Mouse (Mus musculus): Measurements from ENCODE around the gene Pde4d. TPM values are rescaled to one million over a fixed set of nuclear protein-coding genes. Genes with fewer than 3 reads are reported as not detected.

Gene Pde4d
- total and polyA plus RNA-seq, 3 experiments, result 18.5 to 18.8 TPM; not detected in 1

GRCm38 (mm10) chr13:109211471-109211870 lies 761.7 kb downstream of the Pde4d start:
- peak overlapping the region; percentile 42 to 67 for H3K4me3 ChIP-seq (ENCODE audit: control insufficient read depth in 1 of 2, insufficient read depth in 1 of 2, low read depth in 2 of 2, low read length in 2 of 2)

GRCm38 (mm10) chr13:109211941-109212487 lies 762.3 kb downstream of the Pde4d start:
- Histone ChIP-seq H3K79me2 (ENCODE audit: control insufficient read depth, insufficient read depth, low read length, poor library complexity) (no peaks in the 10 kb centered on the region), H3K27ac (ENCODE audit: control insufficient read depth, low read depth, low read length) (no peak overlapping the region), H3K9ac (ENCODE audit: control insufficient read depth, low read depth, low read length, poor library complexity, severe bottlenecking) (peak overlapping the region; percentile 13; the same call in 1 of the 2 replicates), H3K4me3 (ENCODE audit: control insufficient read depth in 1 of 2, insufficient read depth in 1 of 2, low read depth in 2 of 2, low read length in 2 of 2) (peak overlapping the region; percentile 42 to 67), H3K36me3 (ENCODE audit: control insufficient read depth in 1 of 2, insufficient read depth in 2 of 2, low read length in 2 of 2) (no peaks in the 10 kb centered on the region), H3K4me1 (ENCODE audit: control insufficient read depth in 1 of 2, insufficient read depth in 2 of 2, low read length in 2 of 2) (no peaks in the 10 kb centered on the region), H3K27me3 (ENCODE audit: control insufficient read depth in 1 of 2, insufficient read depth in 2 of 2, low read length in 2 of 2) (peaks cover 0 to 8% of the 10 kb centered on the region in 2 experiments; a peak in 1 of 4 replicates), H3K9me3 (replicated peaks; ENCODE audit: insufficient read depth, low read length) (no peaks in the 10 kb centered on the region)
- peak; percentile 20 for DNase-seq (ENCODE audit: low read depth, low spot score)
- TF ChIP-seq CTCF (IDR thresholded peaks at IDR 0.05 in 2 of 3, conservative IDR thresholded peaks at IDR 0.05 in 1 of 3; ENCODE audit: control insufficient read depth in 1 of 3, insufficient read depth in 1 of 3, low read depth in 2 of 3, low read length in 3 of 3, poor library complexity in 1 of 3, severe bottlenecking in 1 of 3) (no peak), NRF1 (IDR thresholded peaks at IDR 0.05; ENCODE audit: insufficient read depth, low read depth, low read length, poor library complexity, severe bottlenecking) (no peak), UBTF (IDR thresholded peaks at IDR 0.05; ENCODE audit: borderline replicate concordance, insufficient read depth, low read depth, low read length) (no peak), EP300 (IDR thresholded peaks at IDR 0.05; ENCODE audit: low read depth in 1 of 2, low read length in 2 of 2) (no peak), NELFE (IDR thresholded peaks at IDR 0.05; ENCODE audit: low read depth, low read length) (no peak), MXI1 (IDR thresholded peaks at IDR 0.05; ENCODE audit: low read depth, low read length) (no peak), SMC3 (IDR thresholded peaks at IDR 0.05; ENCODE audit: low read depth, low read length) (no peak), RAD21 (IDR thresholded peaks at IDR 0.05; ENCODE audit: low read depth, low read length) (no peak), ZNF384 (IDR thresholded peaks at IDR 0.05; ENCODE audit: low read depth, low read length) (no peak), TCF12 (IDR thresholded peaks at IDR 0.05; ENCODE audit: low read depth, low read length) (no peak), MAZ (IDR thresholded peaks at IDR 0.05; ENCODE audit: low read depth, low read length) (no peak), HCFC1 (IDR thresholded peaks at IDR 0.05; ENCODE audit: low read depth, low read length) (no peak), GABPA (IDR thresholded peaks at IDR 0.05; ENCODE audit: low read depth, low read length) (no peak), MYC (IDR thresholded peaks at IDR 0.05; ENCODE audit: low read depth, low read length) (no peak), ZMIZ1 (IDR thresholded peaks at IDR 0.05; ENCODE audit: low read depth, low read length) (no peak), SIN3A (IDR thresholded peaks at IDR 0.05; ENCODE audit: low read length) (no peak), TAL1 (IDR thresholded peaks at IDR 0.05; ENCODE audit: low read length) (no peak), BHLHE40 (IDR thresholded peaks at IDR 0.05; ENCODE audit: borderline replicate concordance, low read depth, low read length) (no peak), POLR2AphosphoS5 (IDR thresholded peaks at IDR 0.05; ENCODE audit: borderline replicate concordance, low read depth, low read length) (no peak)

More at GRCm38 (mm10) chr13:109211471-109211870, 761.7 kb downstream of the Pde4d start:
- peak; percentile 19 for DNase-seq (ENCODE audit: low read depth, low spot score)
- Histone ChIP-seq H3K4me1 (ENCODE audit: control insufficient read depth in 1 of 2, insufficient read depth in 2 of 2, low read length in 2 of 2) (no peaks in the 10 kb centered on the region), H3K9me3 (replicated peaks; ENCODE audit: insufficient read depth, low read length) (no peaks in the 10 kb centered on the region), H3K9ac (ENCODE audit: control insufficient read depth, low read depth, low read length, poor library complexity, severe bottlenecking) (peak overlapping the region; percentile 13; the same call in 1 of the 2 replicates), H3K36me3 (ENCODE audit: control insufficient read depth in 1 of 2, insufficient read depth in 2 of 2, low read length in 2 of 2) (no peaks in the 10 kb centered on the region), H3K27ac (ENCODE audit: control insufficient read depth, low read depth, low read length) (no peak overlapping the region), H3K79me2 (ENCODE audit: control insufficient read depth, insufficient read depth, low read length, poor library complexity) (no peaks in the 10 kb centered on the region), H3K27me3 (ENCODE audit: control insufficient read depth in 1 of 2, insufficient read depth in 2 of 2, low read length in 2 of 2) (peaks cover 0 to 8% of the 10 kb centered on the region in 2 experiments; a peak in 1 of 4 replicates)
- TF ChIP-seq MAX (IDR thresholded peaks at IDR 0.05; ENCODE audit: low read length), result no peak
- no peak for TF ChIP-seq GABPA (IDR thresholded peaks at IDR 0.05; ENCODE audit: low read depth, low read length)
- TF ChIP-seq POLR2AphosphoS2 (IDR thresholded peaks at IDR 0.05; ENCODE audit: low read length), result no peak
- no peak for TF ChIP-seq ZC3H11A (IDR thresholded peaks at IDR 0.05; ENCODE audit: low read depth, low read length)
- no peak for TF ChIP-seq POLR2A (IDR thresholded peaks at IDR 0.05; ENCODE audit: control insufficient read depth in 1 of 2, insufficient read depth in 1 of 2, low read depth in 1 of 2, low read length in 2 of 2, poor library complexity in 1 of 2)
- TF ChIP-seq MEF2A (IDR thresholded peaks at IDR 0.05; ENCODE audit: extremely low read depth, insufficient replicate concordance, low read depth, low read length, poor library complexity, severe bottlenecking), result no peak
- no peak for TF ChIP-seq RCOR1 (IDR thresholded peaks at IDR 0.05; ENCODE audit: low read depth, low read length)
- no peak for TF ChIP-seq NRF1 (IDR thresholded peaks at IDR 0.05; ENCODE audit: insufficient read depth, low read depth, low read length, poor library complexity, severe bottlenecking)
- no peak for TF ChIP-seq UBTF (IDR thresholded peaks at IDR 0.05; ENCODE audit: borderline replicate concordance, insufficient read depth, low read depth, low read length)
- TF ChIP-seq ZNF384 (IDR thresholded peaks at IDR 0.05; ENCODE audit: low read depth, low read length), result no peak
- TF ChIP-seq KAT2A (conservative IDR thresholded peaks at IDR 0.05; ENCODE audit: low read depth, low read length), result no peak
- TF ChIP-seq SMC3 (IDR thresholded peaks at IDR 0.05; ENCODE audit: low read depth, low read length), result no peak
- no peak for TF ChIP-seq TBP (IDR thresholded peaks at IDR 0.05; ENCODE audit: low read depth, low read length)
- TF ChIP-seq ELF1 (IDR thresholded peaks at IDR 0.05; ENCODE audit: low read depth, low read length), result no peak

Data from MEL (cell line).